Mouse (Mus musculus): ENCODE data around the gene Hsdl1.

Hsdl1 gene

GRCm38 (mm10) chr8:119574437-119575365, at the start of gene Hsdl1, which contains the start of gene Dnaaf1:
TSS of gene Hsdl1 (minus strand) at chr8:119575183.
TSS of gene Dnaaf1 (plus strand) at chr8:119575235.
- DNase-seq (ENCODE audit: low read depth in 1 of 2, low spot score in 2 of 2) = peak; percentile 79 to 92

- no peak for DNase-seq (ENCODE audit: low read depth in 1 of 2, low spot score in 2 of 2)
These were observed 48.8 kb upstream of the Hsdl1 start for GRCm38 (mm10) chr8:119623744-119624143.

GRCm38 (mm10) chr8:119623061-119623460, 48.1 kb upstream of the Hsdl1 start:
- no peak for DNase-seq (ENCODE audit: low read depth in 1 of 2, low spot score in 2 of 2)

GRCm38 (mm10) chr8:119622555-119622954, 47.6 kb upstream of the Hsdl1 start:
- DNase-seq (ENCODE audit: low read depth in 1 of 2, low spot score in 2 of 2) = no peak

DNA sequence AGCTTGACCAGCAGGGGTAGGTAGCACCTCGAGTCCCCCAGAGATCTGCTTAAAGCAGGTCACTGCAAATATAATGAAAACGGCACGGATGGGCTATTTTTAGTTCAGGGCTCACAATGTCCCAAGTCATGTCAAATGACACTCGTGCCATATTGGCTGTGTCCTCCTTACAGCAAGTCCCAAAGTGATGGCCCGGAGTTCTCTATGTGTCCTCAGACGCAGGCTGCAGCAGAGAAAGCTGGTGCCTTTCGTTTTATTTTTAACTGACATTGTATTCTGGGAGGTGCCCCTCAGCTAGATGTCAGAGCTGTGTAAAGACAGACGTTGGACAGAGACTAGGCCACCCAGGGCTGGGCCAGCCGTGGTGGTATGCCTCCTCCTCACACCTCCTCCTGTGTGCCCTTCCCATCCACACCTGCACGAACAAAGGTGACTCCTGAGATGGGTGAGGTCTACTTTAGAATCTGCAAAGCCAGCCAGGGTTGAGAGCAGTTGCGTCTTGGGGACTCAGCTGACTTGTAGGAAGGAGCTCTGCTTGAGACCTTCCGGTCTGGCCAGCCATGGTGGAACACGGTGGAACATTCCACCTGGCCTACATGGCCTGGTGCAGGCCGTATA, 46.0 kb upstream of the Hsdl1 start:
- DNase-seq (ENCODE audit: low read depth in 1 of 2, low spot score in 2 of 2) = no peak

- no peak for DNase-seq (ENCODE audit: low read depth in 1 of 2, low spot score in 2 of 2)
These were observed 45.3 kb upstream of the Hsdl1 start for GRCm38 (mm10) chr8:119620116-119620840.

DNA sequence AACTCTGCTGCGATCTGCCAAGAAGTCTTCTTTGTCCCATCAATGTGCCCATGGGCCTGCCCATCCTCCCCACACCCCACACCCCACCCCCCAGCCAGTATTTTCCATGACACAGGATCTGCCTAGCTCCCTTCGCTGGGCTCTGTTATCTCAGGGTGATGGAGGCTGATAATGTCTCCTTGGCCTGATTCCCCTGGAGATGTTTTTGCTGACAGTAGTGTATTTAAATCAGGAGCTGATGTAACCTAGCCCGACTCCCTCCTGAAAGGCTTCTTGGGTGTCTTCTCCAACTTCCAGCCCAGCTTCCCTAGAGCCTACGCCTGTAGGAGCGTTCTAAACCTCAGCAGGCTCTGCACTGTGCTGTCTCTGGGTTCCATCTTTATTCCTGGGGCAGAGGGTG, 43.9 kb upstream of the Hsdl1 start:
- no peak for DNase-seq (ENCODE audit: low read depth in 1 of 2, low spot score in 2 of 2)

DNA sequence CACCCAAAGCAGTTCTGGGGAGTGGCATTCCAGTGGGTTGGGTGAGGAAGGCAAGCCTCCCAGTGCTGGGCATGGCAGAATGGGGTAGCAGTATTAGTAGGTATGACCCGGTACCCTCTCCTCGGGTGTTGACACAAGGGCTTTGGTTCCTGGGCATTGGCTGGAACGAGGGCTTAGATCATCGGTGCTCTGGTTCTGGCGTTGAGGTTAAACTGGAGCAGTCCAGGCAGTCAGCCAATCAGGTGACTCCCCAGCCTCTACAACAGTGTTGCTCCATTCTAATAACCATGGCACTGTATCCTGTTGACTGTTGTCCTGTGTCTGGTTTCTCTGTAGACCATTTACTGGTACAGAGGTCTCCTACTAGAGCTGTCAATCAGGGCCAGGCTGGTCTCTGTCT, 42.6 kb upstream of the Hsdl1 start:
- DNase-seq (ENCODE audit: low read depth in 1 of 2, low spot score in 2 of 2) = no peak

DNA sequence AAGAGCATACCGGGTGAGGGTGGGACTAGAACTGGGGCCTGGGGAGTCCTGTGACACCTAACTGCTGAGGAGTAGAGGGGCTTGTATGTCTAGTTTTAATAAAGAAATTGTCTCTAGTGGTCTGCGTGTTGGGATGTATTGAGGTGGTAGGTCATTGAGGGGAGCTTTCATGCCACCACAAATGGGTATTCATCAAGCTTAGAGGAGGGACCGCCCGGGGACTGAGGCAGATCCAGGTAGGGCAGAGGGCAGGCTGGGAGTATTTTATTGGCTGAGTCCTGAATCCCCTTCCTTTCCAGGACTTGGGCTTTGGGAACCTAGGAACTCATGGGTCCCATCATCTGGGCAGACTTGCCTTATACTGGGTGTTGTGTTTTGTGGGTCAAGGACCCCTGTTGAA, 41.8 kb upstream of the Hsdl1 start:
- DNase-seq (ENCODE audit: low read depth in 1 of 2, low spot score in 2 of 2) = no peak

DNA sequence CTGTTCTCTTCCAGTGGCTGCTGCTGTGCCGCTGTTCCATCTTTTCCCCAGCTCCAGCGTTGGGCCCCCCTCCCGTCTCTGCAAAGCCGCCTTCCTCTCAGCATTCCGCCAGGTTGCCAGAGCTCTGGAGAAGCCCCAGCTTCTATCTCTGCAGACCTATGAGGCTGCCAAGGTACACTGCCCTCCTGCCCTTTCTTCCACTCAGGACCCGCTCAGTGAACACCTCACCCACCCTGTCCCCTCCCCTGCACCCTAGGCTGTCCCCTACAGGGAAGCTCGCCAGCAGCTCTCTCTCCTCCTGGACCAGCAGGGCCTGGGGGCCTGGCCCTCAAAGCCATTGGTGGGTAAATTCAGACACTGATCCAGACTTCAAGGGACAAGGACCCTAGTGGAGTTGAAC, 41.4 kb upstream of the Hsdl1 start:
- DNase-seq (ENCODE audit: low read depth in 1 of 2, low spot score in 2 of 2) = no peak

GRCm38 (mm10) chr8:119615096-119615495, 40.1 kb upstream of the Hsdl1 start:
- no peak for DNase-seq (ENCODE audit: low read depth in 1 of 2, low spot score in 2 of 2)

DNA sequence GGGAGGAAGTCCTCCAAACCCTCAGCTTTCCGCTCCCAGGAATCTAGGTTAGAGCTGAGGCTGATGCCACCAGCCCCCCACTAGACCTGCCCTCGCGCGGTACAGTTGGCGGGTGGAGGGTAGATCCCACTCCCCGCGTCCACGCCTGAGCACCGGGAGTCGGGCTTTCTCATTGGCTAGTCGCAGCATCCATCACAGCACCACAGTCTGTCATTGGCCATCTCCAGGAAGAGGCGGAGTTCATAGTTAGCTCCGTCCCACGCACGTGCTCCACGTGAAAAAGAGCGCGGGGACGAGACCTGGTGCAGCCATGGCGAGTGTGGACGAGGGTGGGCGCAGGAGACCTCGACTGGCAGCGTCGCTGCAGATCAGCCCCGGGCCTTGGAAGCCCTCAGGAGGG, 37.5 kb upstream of the Hsdl1 start, which contains the start of gene Adad2:
TSS of gene Adad2 (plus strand) at position 277 of the 400 bp plus-strand sequence.
- DNase-seq (ENCODE audit: low read depth in 1 of 2, low spot score in 2 of 2) = no peak

DNA sequence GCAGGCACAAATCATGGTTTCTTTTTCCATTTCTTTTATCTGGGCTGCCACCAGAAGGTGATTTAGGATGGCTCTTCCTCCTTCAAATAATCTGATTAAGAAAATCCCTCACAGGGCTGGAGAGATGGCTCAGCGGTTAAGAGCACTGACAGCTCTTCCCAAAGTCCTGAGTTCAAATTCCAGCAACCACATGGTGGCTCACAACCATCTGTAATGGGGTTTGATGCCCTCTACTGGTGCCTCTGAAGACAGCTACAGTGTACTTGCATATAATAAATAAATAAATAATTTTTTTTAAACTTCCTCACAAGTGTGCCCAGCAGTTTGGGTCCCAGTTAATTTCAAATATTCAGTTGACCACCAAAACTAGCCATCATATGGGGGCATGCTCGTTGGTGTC, 31.2 kb upstream of the Hsdl1 start:
- DNase-seq (ENCODE audit: low read depth in 1 of 2, low spot score in 2 of 2) = no peak

- DNase-seq (ENCODE audit: low read depth in 1 of 2, low spot score in 2 of 2) = peak; percentile 62 to 85
These were observed 30.0 kb upstream of the Hsdl1 start, which contains the start of gene Taf1c for GRCm38 (mm10) chr8:119604996-119605395. TSS of gene Taf1c (minus strand) at chr8:119605222.

DNA sequence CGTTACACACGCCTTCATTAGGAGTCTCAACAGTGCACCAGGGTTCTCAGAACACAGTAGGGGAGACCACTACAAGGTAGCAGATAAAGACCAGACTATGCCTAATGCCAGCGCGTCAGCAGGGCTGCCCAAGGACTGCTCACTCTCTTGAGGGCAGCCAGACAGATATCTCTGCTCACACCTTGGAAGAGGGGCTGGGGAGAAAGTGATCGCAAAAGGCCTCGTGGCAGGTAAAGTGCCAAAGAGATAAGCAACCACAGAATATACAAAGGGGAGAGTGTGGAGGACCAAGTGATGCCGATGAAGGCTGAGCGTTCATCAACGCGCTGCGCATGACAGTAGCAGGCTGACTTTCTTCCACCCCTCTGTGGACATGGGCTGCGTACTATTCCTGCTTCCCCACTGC, 29.4 kb upstream of the Hsdl1 start:
- no peak for DNase-seq (ENCODE audit: low read depth in 1 of 2, low spot score in 2 of 2)

- no peak for DNase-seq (ENCODE audit: low read depth in 1 of 2, low spot score in 2 of 2)
These were observed 28.8 kb upstream of the Hsdl1 start for GRCm38 (mm10) chr8:119603771-119604170.

- no peak for DNase-seq (ENCODE audit: low read depth in 1 of 2, low spot score in 2 of 2)
These were observed 16.5 kb upstream of the Hsdl1 start for GRCm38 (mm10) chr8:119591456-119591855.

DNA sequence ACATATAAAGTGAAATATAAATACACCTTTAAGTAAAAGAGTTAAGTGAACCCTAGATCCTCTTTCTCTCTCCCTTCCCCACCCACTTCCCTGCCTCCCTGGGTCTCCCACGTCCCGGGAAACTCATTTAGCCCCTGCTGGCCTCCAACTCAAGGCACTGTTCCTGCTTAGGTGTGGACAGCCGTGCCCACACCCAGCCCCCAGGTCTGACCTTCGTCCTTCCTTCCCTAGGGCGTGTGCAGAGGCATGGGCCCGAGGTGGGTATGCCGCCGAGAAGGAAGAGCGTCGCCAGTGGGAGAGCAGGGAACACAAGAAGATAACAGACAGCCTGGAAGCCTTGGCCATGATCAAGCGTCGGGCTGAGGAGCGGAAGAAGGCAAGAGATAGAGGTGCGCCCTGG, 15.4 kb upstream of the Hsdl1 start:
- DNase-seq (ENCODE audit: low read depth in 1 of 2, low spot score in 2 of 2) = no peak

DNA sequence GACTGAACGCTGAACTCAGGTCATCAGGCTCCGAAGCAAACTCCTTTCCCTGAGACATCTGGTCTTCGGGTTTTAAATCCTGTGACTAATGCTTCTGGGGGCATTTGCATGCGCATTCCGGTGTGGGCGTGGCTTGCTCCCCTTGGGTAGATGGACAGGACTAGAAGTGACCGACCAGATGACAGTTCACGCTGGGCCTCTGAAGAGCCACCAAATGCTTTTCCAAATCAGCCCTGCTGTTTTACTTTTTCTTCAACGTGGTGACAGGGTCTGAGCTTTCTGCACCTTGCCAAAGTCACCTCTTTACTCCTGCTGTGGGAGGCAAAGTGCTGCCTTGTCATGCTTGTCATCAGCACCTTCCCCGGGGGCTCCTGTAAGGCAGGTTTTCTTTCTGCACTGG, 13.9 kb upstream of the Hsdl1 start:
- no peak for DNase-seq (ENCODE audit: low read depth in 1 of 2, low spot score in 2 of 2)

DNA sequence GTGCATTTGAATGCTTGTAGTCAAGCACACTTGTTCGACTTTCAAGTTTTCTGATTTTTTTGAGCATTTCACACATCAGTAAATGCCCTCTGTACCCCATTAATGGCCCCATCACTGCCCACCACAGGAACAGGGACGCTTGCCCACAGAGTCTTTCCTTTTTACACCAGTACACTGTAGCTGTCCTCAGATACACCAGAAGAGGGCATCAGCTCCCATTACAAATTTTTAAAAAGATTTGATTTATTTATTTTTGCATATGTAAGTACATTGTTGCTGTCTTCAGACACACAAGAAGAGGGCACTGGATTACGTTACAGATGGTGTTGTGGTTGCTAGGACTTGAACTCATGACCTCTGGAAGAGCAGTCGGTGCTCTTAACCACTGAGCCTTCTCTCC, 13.3 kb upstream of the Hsdl1 start:
- no peak for DNase-seq (ENCODE audit: low read depth in 1 of 2, low spot score in 2 of 2)

DNA sequence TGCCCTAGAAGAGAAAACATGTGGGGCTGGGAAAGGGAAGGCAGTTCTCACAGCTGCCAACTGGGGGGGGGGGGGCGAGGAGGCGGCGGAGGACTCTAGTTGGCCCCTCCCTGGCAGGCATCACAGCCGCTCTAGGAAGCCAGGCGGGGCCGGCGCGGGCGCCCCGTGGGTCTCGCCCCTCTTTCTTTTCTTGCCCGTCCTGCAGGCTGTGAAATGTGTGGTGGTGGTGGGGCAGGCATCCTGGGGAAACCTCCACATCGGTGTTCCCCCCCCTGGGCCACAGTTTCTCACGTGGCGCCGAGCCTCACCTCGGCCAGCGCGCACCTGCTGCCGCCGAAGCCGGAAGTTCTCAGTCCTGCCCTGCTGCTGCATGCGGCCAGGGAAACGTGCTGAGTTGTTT, 10.9 kb upstream of the Hsdl1 start:
- no peak for DNase-seq (ENCODE audit: low read depth in 1 of 2, low spot score in 2 of 2)

Measured in monocyte, adult 2 months (primary cell).